Mouse (Mus musculus) bone marrow macrophage, adult 2 months (primary cell): ENCODE results near the gene Alyref.

Experiments used
- CTCF ChIP-seq: IDR thresholded peaks from 2 replicates; pipeline ENCODE4 v1.5.1; 2012; ENCODE audit warnings: low read depth, mild to moderate bottlenecking, low read length, moderate library complexity
- POLR2A ChIP-seq: IDR thresholded peaks from 2 replicates; pipeline ENCODE4 v1.6.1; 2012; ENCODE audit warnings: mild to moderate bottlenecking, low read depth, low read length, borderline replicate concordance

GRCm38 (mm10) chr11:120580871-120581331 lies 17.3 kb downstream of the Alyref start:
- TF ChIP-seq POLR2A (no peak), CTCF (no peak)
